Mouse (Mus musculus): ENCODE data around the gene Phf13.

- TF ChIP-seq GATA1 (IDR thresholded peaks at IDR 0.05; ENCODE audit: low read length) (no peak), TAL1 (IDR thresholded peaks at IDR 0.05; ENCODE audit: low read length) (no peak)
Observed at GRCm38 (mm10) chr4:152038225-152038984, 42.3 kb upstream of the Phf13 start, which contains the start of gene Tas1r1.

Data from erythroblast, embryonic 14.5 days (primary cell).